Mouse (Mus musculus) heart, postnatal 36 days (tissue): Measurements from ENCODE around the gene Gm37240. TPM values are rescaled to one million over a fixed set of nuclear protein-coding genes. Genes with fewer than 3 reads are reported as not detected.

Experiments
- DNase-seq, 2 experiments: peaks; one replicate each; pipeline ENCODE4 v3.0.0; 2021 to 2022
- intact Hi-C: fragments of 180-260 bp; cut with DNase I; formaldehyde crosslinking; loops from one replicate; pipeline ENCODE4 v1.15.1; 2025
- total RNA-seq, 2 experiments: library from RNA; stranded (reverse); gene quantifications; 2 replicates each; pipeline ENCODE4 v1.2.3; 2021

Gm37240 gene
- total RNA-seq, 2 experiments from 2014 or later, result 35.9 to 45.6 TPM

GRCm38 (mm10) chr3:85264963-85265362, 622.4 kb downstream of the Gm37240 start:
- intact Hi-C loops, result no loop called here
- no peak for DNase-seq

GRCm38 (mm10) chr3:85264546-85264945, 622.8 kb downstream of the Gm37240 start:
- intact Hi-C loops, result no loop called here
- DNase-seq, result no peak

GRCm38 (mm10) chr3:85254526-85254925, 632.8 kb downstream of the Gm37240 start:
- intact Hi-C loops, result no loop called here
- DNase-seq, result no peak

GRCm38 (mm10) chr3:85251631-85252030, 635.7 kb downstream of the Gm37240 start:
- DNase-seq, result no peak
- intact Hi-C loops, result no loop called here

- DNase-seq, result no peak
- intact Hi-C loops, result no loop called here
Observed at GRCm38 (mm10) chr3:85246131-85246530, 641.2 kb downstream of the Gm37240 start.

GRCm38 (mm10) chr3:85236546-85236945, 650.8 kb downstream of the Gm37240 start:
- intact Hi-C loops, result no loop called here
- no peak for DNase-seq

GRCm38 (mm10) chr3:85232846-85233245, 654.5 kb downstream of the Gm37240 start:
- DNase-seq, result no peak
- intact Hi-C loops, result no loop called here

- DNase-seq, result no peak
- intact Hi-C loops, result no loop called here
Observed at GRCm38 (mm10) chr3:85222046-85222445, 665.3 kb downstream of the Gm37240 start.

GRCm38 (mm10) chr3:85214926-85215325, 672.4 kb downstream of the Gm37240 start:
- intact Hi-C loops, result loop anchor here (5.0 kb wide), 4 partner anchors 57 to 357 kb away; partner anchors contain the start of gene Gatb
- DNase-seq, result peak; percentile 18 to 27

- DNase-seq, result peak in 1 of 2 experiments; percentile 43
- intact Hi-C loops, result loop anchor here (2.0 to 5.0 kb wide), 3 partner anchors 124 to 359 kb away; partner anchors contain the start of gene Gatb
Observed at GRCm38 (mm10) chr3:85212751-85213350, 674.5 kb downstream of the Gm37240 start.

- no peak for DNase-seq
- intact Hi-C loops, result loop anchor here (5.0 kb wide), 2 partner anchors 127 to 362 kb away; partner anchors contain the start of gene Gatb
Observed at GRCm38 (mm10) chr3:85209887-85210844, 677.2 kb downstream of the Gm37240 start.

GRCm38 (mm10) chr3:85206475-85206874, 680.8 kb downstream of the Gm37240 start:
- no peak for DNase-seq
- intact Hi-C loops, result no loop called here

GRCm38 (mm10) chr3:85205911-85206310, 681.4 kb downstream of the Gm37240 start:
- intact Hi-C loops, result no loop called here
- no peak for DNase-seq

- intact Hi-C loops, result no loop called here
- no peak for DNase-seq
Observed at GRCm38 (mm10) chr3:85203659-85204058, 683.7 kb downstream of the Gm37240 start.

- intact Hi-C loops, result no loop called here
- DNase-seq, result no peak
Observed at GRCm38 (mm10) chr3:85202726-85203125, 684.6 kb downstream of the Gm37240 start.

GRCm38 (mm10) chr3:85201785-85202184, 685.5 kb downstream of the Gm37240 start:
- intact Hi-C loops, result no loop called here
- DNase-seq, result no peak

GRCm38 (mm10) chr3:85198496-85198895, 688.8 kb downstream of the Gm37240 start:
- DNase-seq, result no peak
- intact Hi-C loops, result no loop called here

- no peak for DNase-seq
- intact Hi-C loops, result no loop called here
Observed at GRCm38 (mm10) chr3:85197148-85197547, 690.2 kb downstream of the Gm37240 start.

GRCm38 (mm10) chr3:85196591-85196990, 690.7 kb downstream of the Gm37240 start:
- intact Hi-C loops, result no loop called here
- DNase-seq, result no peak

GRCm38 (mm10) chr3:85195068-85195481, 692.2 kb downstream of the Gm37240 start:
- peak; percentile 29 to 40 for DNase-seq
- intact Hi-C loops, result no loop called here

- no peak for DNase-seq
- intact Hi-C loops, result no loop called here
Observed at GRCm38 (mm10) chr3:85189791-85190190, 697.5 kb downstream of the Gm37240 start.
